Mouse (Mus musculus) bone marrow macrophage, adult 2 months (primary cell): ENCODE results near the gene Hmcn2.

Experiments
- CTCF ChIP-seq: IDR thresholded peaks from 2 replicates; pipeline ENCODE4 v1.5.1; 2012; ENCODE audit warnings: low read depth, mild to moderate bottlenecking, low read length, moderate library complexity
- POLR2A ChIP-seq: IDR thresholded peaks from 2 replicates; pipeline ENCODE4 v1.6.1; 2012; ENCODE audit warnings: mild to moderate bottlenecking, low read depth, low read length, borderline replicate concordance

GRCm38 (mm10) chr2:31469480-31469879, 155.3 kb downstream of the Hmcn2 start:
- TF ChIP-seq POLR2A: no peak
- TF ChIP-seq CTCF: no peak
